Mouse (Mus musculus) lung, postnatal 0 days (tissue): ENCODE measurements around the gene Rexo2.

Experiments
- CTCF ChIP-seq: IDR thresholded peaks from 2 replicates; pipeline ENCODE4 v1.5.1; 2016; ENCODE audit warnings: antibody characterized with exemption, mild to moderate bottlenecking
- EP300 ChIP-seq: IDR thresholded peaks from 2 replicates; pipeline ENCODE4 v1.6.1; 2016; ENCODE audit warnings: antibody characterized with exemption, mild to moderate bottlenecking, control low read depth

GRCm38 (mm10) chr9:48479838-48480410, 499 bp downstream of the Rexo2 start:
- no peak for TF ChIP-seq CTCF
- no peak for TF ChIP-seq EP300
